Mouse (Mus musculus) frontal cortex, adult 2 months (tissue): ENCODE data around the gene Dpp9. TPM values are rescaled to one million over a fixed set of nuclear protein-coding genes. Genes with fewer than 3 reads are reported as not detected.

ENCODE experiments used
- DNase-seq, 2 experiments: peaks; one replicate each; pipeline ENCODE4 v3.0.0; 2022; ENCODE audit warnings: low spot score in 1 of 2; ENCODE audit errors: extremely low spot score in 1 of 2
- polyA plus RNA-seq: library from polyadenylated mRNA; depleted of rRNA; stranded (reverse); fragments of >200 nt; gene quantifications from 2 replicates; pipeline ENCODE4 v1.2.3, GENCODE M21; 2012; rRNA removed

Gene Dpp9
- polyA plus RNA-seq, 1 experiment = 49.7 TPM

DNA sequence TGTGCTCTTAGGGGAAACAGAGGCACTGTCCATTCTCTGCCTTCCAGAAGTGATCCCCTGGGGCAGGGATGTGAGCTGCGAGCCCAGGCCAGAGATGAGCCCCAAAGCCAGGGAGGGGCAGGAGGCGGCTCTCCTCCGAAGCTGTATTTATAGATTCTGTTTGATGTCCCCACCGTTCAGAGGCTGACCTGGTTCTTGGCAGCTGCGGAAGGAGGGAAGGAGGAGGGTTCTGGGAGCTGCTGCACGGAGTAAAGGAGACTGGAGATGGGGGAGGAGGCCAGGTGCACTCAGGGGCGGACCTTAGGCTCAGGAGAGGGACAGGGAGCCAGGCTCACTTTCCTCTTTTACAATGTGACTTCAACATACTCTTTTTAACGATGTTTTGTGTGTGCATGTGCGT lies 72.6 kb downstream of the Dpp9 start:
- DNase-seq = no peak

- DNase-seq = no peak
These were observed 74.2 kb downstream of the Dpp9 start for GRCm38 (mm10) chr17:56144546-56144945.

- DNase-seq = peak in 1 of 2 experiments; percentile 78
These were observed 76.8 kb downstream of the Dpp9 start for GRCm38 (mm10) chr17:56141702-56142605.

DNA sequence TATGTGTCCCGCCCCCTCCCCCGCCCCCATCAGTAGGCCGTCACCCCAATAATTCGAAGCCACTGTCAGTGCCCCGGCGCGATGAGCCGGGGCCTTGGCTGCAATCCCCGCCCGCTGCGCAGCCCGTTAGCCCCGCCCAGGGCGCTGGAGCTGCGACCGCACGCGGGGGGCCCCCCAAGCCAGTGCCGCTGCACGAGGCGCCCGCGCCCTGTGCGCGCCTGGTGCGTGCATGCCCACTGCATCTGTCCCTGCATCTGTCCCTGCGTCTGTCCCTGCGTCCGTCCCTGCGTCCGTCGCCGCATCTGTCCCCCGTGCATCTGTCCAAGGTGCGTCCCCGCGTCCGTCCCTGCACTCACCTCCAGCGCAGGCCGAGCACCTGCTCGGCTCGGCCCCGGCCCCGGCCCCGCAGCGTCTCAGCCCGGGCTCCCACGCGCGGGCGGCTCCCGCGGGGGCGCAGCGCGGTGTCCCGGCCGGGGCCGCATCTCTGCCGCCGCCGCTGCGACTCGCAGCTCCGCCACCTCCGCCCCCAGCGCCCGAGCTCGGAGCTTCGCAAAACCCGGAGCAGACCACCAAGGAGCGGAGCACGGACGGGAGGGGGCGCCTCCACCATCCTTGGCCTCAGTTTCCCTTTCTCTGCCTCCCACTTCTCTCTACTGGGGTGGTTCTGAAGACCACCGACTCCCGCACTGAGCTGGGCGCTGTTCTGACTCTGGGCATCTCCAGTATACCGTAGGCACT lies 78.7 kb downstream of the Dpp9 start, which contains the start of gene Sema6b:
Gene Sema6b, minus strand, starts transcription at position 486 of the 738 bp plus-strand sequence.
- DNase-seq = peak in 1 of 2 experiments; percentile 85

- DNase-seq = no peak
These were observed 79.3 kb downstream of the Dpp9 start for GRCm38 (mm10) chr17:56139355-56139754.

- DNase-seq = no peak
These were observed 80.7 kb downstream of the Dpp9 start for GRCm38 (mm10) chr17:56137839-56138613.

Other genes starting within 250 kb of the Dpp9 start
- 57.6 and 61.6 TPM in 2 replicates for gene Shd, start 248.4 kb downstream of the Dpp9 start, polyA plus RNA-seq
- gene Fsd1, start 232.4 kb downstream of the Dpp9 start, polyA plus RNA-seq = 57.8 and 68.7 TPM in 2 replicates
- 4.7 and 5.3 TPM in 2 replicates for gene Stap2, start 213.3 kb downstream of the Dpp9 start, polyA plus RNA-seq
- 126 and 132 TPM in 2 replicates for gene Mpnd, start 213.2 kb downstream of the Dpp9 start, polyA plus RNA-seq
- 46.0 and 50.7 TPM in 2 replicates for gene Sh3gl1, start 182.3 kb downstream of the Dpp9 start, polyA plus RNA-seq
- gene Chaf1a, start 178.5 kb downstream of the Dpp9 start, polyA plus RNA-seq = 2.7 and 2.8 TPM in 2 replicates
- 106 and 113 TPM in 2 replicates for gene Ubxn6, start 143.9 kb downstream of the Dpp9 start, polyA plus RNA-seq
- gene Hdgfl2, start 139.3 kb downstream of the Dpp9 start, polyA plus RNA-seq = 129 and 145 TPM in 2 replicates
- gene Plin4, start 109.1 kb downstream of the Dpp9 start, polyA plus RNA-seq = 0.36 and 0.56 TPM in 2 replicates
- 0.19 and 0.38 TPM in 2 replicates for gene Plin5, start 101.3 kb downstream of the Dpp9 start, polyA plus RNA-seq
- 1.9 and 3.4 TPM in 2 replicates for gene Lrg1, start 96.9 kb downstream of the Dpp9 start, polyA plus RNA-seq
- gene Sema6b, start 78.6 kb downstream of the Dpp9 start, polyA plus RNA-seq = 89.0 and 95.5 TPM in 2 replicates
- gene Tnfaip8l1, start 56.4 kb downstream of the Dpp9 start, polyA plus RNA-seq = 6.6 TPM in 2 replicates
- 43.1 and 43.8 TPM in 2 replicates for gene Mydgf, start 35.0 kb downstream of the Dpp9 start, polyA plus RNA-seq
- 23.7 and 24.1 TPM in 2 replicates for gene Fem1a, start 37.9 kb upstream of the Dpp9 start, polyA plus RNA-seq
- gene Ticam1, start 57.9 kb upstream of the Dpp9 start, polyA plus RNA-seq = 4.5 and 5.0 TPM in 2 replicates
- 10.8 and 11.2 TPM in 2 replicates for gene Plin3, start 74.0 kb upstream of the Dpp9 start, polyA plus RNA-seq
- gene Arrdc5, start 81.4 kb upstream of the Dpp9 start, polyA plus RNA-seq = not detected in 2 replicates
- gene Uhrf1, start 84.4 kb upstream of the Dpp9 start, polyA plus RNA-seq = 1.8 and 2.1 TPM in 2 replicates
- 43.8 and 49.9 TPM in 2 replicates for gene Kdm4b, start 107.2 kb upstream of the Dpp9 start, polyA plus RNA-seq